In genomic region chr13:35604061-35604460, GRCm38 (mm10) we compare ENCODE assay signal across 10 mouse cellular contexts. TPM values are rescaled to one million over a fixed set of nuclear protein-coding genes. Genes with fewer than 3 reads are reported as not detected.
DNase-seq lines count a peak whose midpoint lies in the region; ATAC-seq and TF ChIP-seq lines count a peak whose summit lies in the region.
"Had no signal": no experiment of that assay in that cellular context is flagged by ENCODE, and none has a peak within 500 bp of the region (broad histone marks: within the 10 kb centered on the region; RNA-seq: fewer than 3 reads in every experiment).

No protein-coding gene starts in this region.

- TF ChIP-seq POLR2A in kidney, adult 2 months (IDR thresholded peaks at IDR 0.05; ENCODE audit: low read depth, low read length): no peak

- TF ChIP-seq CTCF in kidney, adult 2 months (conservative IDR thresholded peaks at IDR 0.05; ENCODE audit: insufficient read depth, insufficient read length, low read depth, low read length): no peak
- peak; percentile 28 for TF ChIP-seq CTCF in Patski (IDR thresholded peaks at IDR 0.05)

- H3K27me3 ChIP-seq in kidney, embryonic 15.5 days: no peaks in the 10 kb centered on the region
- H3K27me3 ChIP-seq in kidney, adult 2 months (replicated peaks; ENCODE audit: control insufficient read depth, insufficient read depth, low read length): no peaks in the 10 kb centered on the region
- no peaks in the 10 kb centered on the region for H3K27me3 ChIP-seq in Patski
- H3K27me3 ChIP-seq: liver, embryonic 15.5 days had no signal

- no peak overlapping the region for H3K27ac ChIP-seq in kidney, embryonic 15.5 days
- no peak overlapping the region for H3K27ac ChIP-seq in kidney, adult 2 months (ENCODE audit: insufficient read depth, low read depth, low read length)
- H3K27ac ChIP-seq: liver, embryonic 15.5 days had no signal

- ATAC-seq in kidney, embryonic 15.5 days (replicated peaks; ENCODE audit: low FRiP score): peak; percentile 67; the same call in 1 of the 2 replicates
- ATAC-seq in Patski: peak; percentile 60
- no peak for ATAC-seq in CD4-positive, CD25-positive, alpha-beta regulatory T cell, adult 4 months
- ATAC-seq: forebrain, embryonic 16.5 days had no signal

- 54% methylated on average over 1 of the region's 1 CpGs for WGBS in kidney, embryonic 15.5 days
- WGBS in kidney, adult 2 months: 43% methylated on average over 1 of the region's 1 CpGs

- no peaks in the 10 kb centered on the region for H3K9me3 ChIP-seq in kidney, embryonic 15.5 days (replicated peaks)
- H3K9me3 ChIP-seq: liver, embryonic 15.5 days had no signal

- intact Hi-C loops in left cerebral cortex, postnatal 36 days (cut with DNase I): no loop called here

- POLR2A ChIA-PET in Patski (lab: Charles Lee): interaction anchor here (0.6 to 0.8 kb wide), 3 partner anchors 44 to 273 kb away, joined by 3 to 5 read pairs (median 4); no protein-coding TSS in a partner anchor

- no peak overlapping the region for H3K4me3 ChIP-seq in kidney, embryonic 15.5 days (replicated peaks)
- no peak overlapping the region for H3K4me3 ChIP-seq in kidney, adult 2 months (ENCODE audit: insufficient read depth, low read depth, low read length)
- H3K4me3 ChIP-seq: liver, embryonic 15.5 days had no signal

- in situ Hi-C loops in Patski (cut with MboI; ENCODE audit: low pct_unique_long_range_greater_than_20kb): no loop called here

- no peak for DNase-seq in kidney, adult 2 months
- DNase-seq in Patski (ENCODE audit: low read depth, low spot score): peak; percentile 55
- DNase-seq in gastrocnemius, postnatal 4 days (ENCODE audit: low spot score in 2 of 2): peak; percentile 22 to 71
- peak; percentile 21 for DNase-seq in lung, postnatal 36 days
- no peak for DNase-seq in spleen, postnatal 36 days (ENCODE audit: low spot score in 2 of 2)
- no peak for DNase-seq in left cerebral cortex, postnatal 36 days (ENCODE audit: low spot score in 2 of 2)

- no peaks in the 10 kb centered on the region for H3K36me3 ChIP-seq in kidney, embryonic 15.5 days
- H3K36me3 ChIP-seq in kidney, adult 2 months (ENCODE audit: control insufficient read depth, insufficient read depth, low read length): no peaks in the 10 kb centered on the region
- H3K36me3 ChIP-seq: liver, embryonic 15.5 days had no signal

- H3K4me1 ChIP-seq in kidney, embryonic 15.5 days: no peaks in the 10 kb centered on the region
- H3K4me1 ChIP-seq in kidney, adult 2 months (ENCODE audit: control insufficient read depth, insufficient read depth, low read length): no peaks in the 10 kb centered on the region

- no peak overlapping the region for H3K9ac ChIP-seq in kidney, embryonic 15.5 days
- H3K9ac ChIP-seq: liver, embryonic 15.5 days had no signal

- no peak overlapping the region for H3K4me2 ChIP-seq in kidney, embryonic 15.5 days
- H3K4me2 ChIP-seq: liver, embryonic 15.5 days had no signal

- CTCF ChIA-PET in Patski (lab: Charles Lee): no interaction called here

RNA-seq across cellular contexts. Expression of gene Cdyl, which starts 55.6 kb away (rescaled TPM):
- 13.0 and 13.1 TPM in 2 replicates for polyA plus RNA-seq in kidney, embryonic 15.5 days (2015; fragmentation: Nextera tagmentation; extraction: Ambion mirVana)
- polyA plus RNA-seq in kidney, adult 2 months (2012; rRNA removed): 2.7 and 2.8 TPM in 2 replicates
- 15.4 TPM for polyA plus RNA-seq in Patski (2021)
- 10 to 100 TPM; 23.3 to 26.8 TPM for total RNA-seq in gastrocnemius, postnatal 4 days (2021)
- 1 to 10 TPM; 2.2 to 3.1 TPM for polyA plus RNA-seq in CD4-positive, CD25-positive, alpha-beta regulatory T cell, adult 4 months (2017; shearing (Covaris generic))
- 10 to 100 TPM; 41.8 to 51.3 TPM for total RNA-seq in left cerebral cortex, postnatal 36 days (2021)

Comparison
In these comparisons a context has a peak if more than half of its experiments do, and no peak if none do; other contexts are left out.
1. DNase-seq: peak in Patski (single experiment), gastrocnemius, postnatal 4 days (2 of 2) and lung, postnatal 36 days (single experiment); none in kidney, adult 2 months (single experiment), spleen, postnatal 36 days (0 of 2) and left cerebral cortex, postnatal 36 days (0 of 2).